ENCODE assay signal across 1 mouse cellular context in genomic region chr9:22711339-22711738, GRCm38 (mm10).
TF ChIP-seq lines count a peak whose summit lies in the region.

No protein-coding gene starts in this region.

TF ChIP-seq in CH12.LX, 34 proteins besides CTCF, POLR2A, EP300 and RAD21 (continued from another document):
- no peak for TF ChIP-seq NELFE (IDR thresholded peaks at IDR 0.05; ENCODE audit: low read depth, low read length)
